Mouse (Mus musculus): ENCODE results near the gene Fhad1. TPM values are rescaled to one million over a fixed set of nuclear protein-coding genes. Genes with fewer than 3 reads are reported as not detected.

The Fhad1 gene
- polyA plus RNA-seq, 1 experiment from 2014 or later = 1.2 TPM

GRCm38 (mm10) chr4:141858501-141858900 lies 156.4 kb downstream of the Fhad1 start:
- H3K9me3 ChIP-seq (ENCODE audit: control insufficient read depth) = no peaks in the 10 kb centered on the region
- H3K9ac ChIP-seq (ENCODE audit: low read depth, low read length) = no peak overlapping the region
- no peak overlapping the region for H3K4me2 ChIP-seq (replicated peaks; ENCODE audit: low read depth)
- no peak for ATAC-seq
- no peaks in the 10 kb centered on the region for H3K27me3 ChIP-seq (replicated peaks; ENCODE audit: control insufficient read depth, insufficient read depth, low read length)
- H3K4me3 ChIP-seq (ENCODE audit: low read depth, low read length) = no peak overlapping the region
- H3K4me1 ChIP-seq (replicated peaks; ENCODE audit: control insufficient read depth, insufficient read depth, low read length) = no peaks in the 10 kb centered on the region
- H3K27ac ChIP-seq (ENCODE audit: low read depth, low read length) = no peak overlapping the region
- WGBS = 64% methylated on average over 20 of the region's 20 CpGs
- peaks cover 28% of the 10 kb centered on the region for H3K36me3 ChIP-seq (ENCODE audit: control insufficient read depth, insufficient read depth)
- no peak for TF ChIP-seq CTCF (IDR thresholded peaks at IDR 0.05; ENCODE audit: low read depth)

- Histone ChIP-seq H3K4me2 (replicated peaks; ENCODE audit: low read depth) (no peak overlapping the region), H3K36me3 (ENCODE audit: control insufficient read depth, insufficient read depth) (peaks cover 28% of the 10 kb centered on the region), H3K27me3 (replicated peaks; ENCODE audit: control insufficient read depth, insufficient read depth, low read length) (no peaks in the 10 kb centered on the region), H3K4me1 (replicated peaks; ENCODE audit: control insufficient read depth, insufficient read depth, low read length) (no peaks in the 10 kb centered on the region), H3K9ac (ENCODE audit: low read depth, low read length) (no peak overlapping the region), H3K9me3 (ENCODE audit: control insufficient read depth) (no peaks in the 10 kb centered on the region), H3K27ac (ENCODE audit: low read depth, low read length) (peak overlapping the region; percentile 29), H3K4me3 (ENCODE audit: low read depth, low read length) (no peak overlapping the region)
- peak; percentile 46 for ATAC-seq
- WGBS = 14% methylated on average over 10 of the region's 10 CpGs
- peak; percentile 99 for TF ChIP-seq CTCF (IDR thresholded peaks at IDR 0.05; ENCODE audit: low read depth)
Measured at GRCm38 (mm10) chr4:141857422-141857930, 157.4 kb downstream of the Fhad1 start.

- Histone ChIP-seq H3K27ac (ENCODE audit: low read depth, low read length) (no peak overlapping the region), H3K9ac (ENCODE audit: low read depth, low read length) (no peak overlapping the region), H3K36me3 (ENCODE audit: control insufficient read depth, insufficient read depth) (0 out of 2 replicates have a peak, but pooled peaks cover under 1% of the 10 kb centered on the region), H3K4me3 (ENCODE audit: low read depth, low read length) (no peak overlapping the region), H3K27me3 (replicated peaks; ENCODE audit: control insufficient read depth, insufficient read depth, low read length) (no peaks in the 10 kb centered on the region), H3K4me1 (replicated peaks; ENCODE audit: control insufficient read depth, insufficient read depth, low read length) (no peaks in the 10 kb centered on the region), H3K9me3 (ENCODE audit: control insufficient read depth) (no peaks in the 10 kb centered on the region), H3K4me2 (replicated peaks; ENCODE audit: low read depth) (no peak overlapping the region)
- WGBS = 74% methylated on average over 9 of the region's 9 CpGs
- ATAC-seq = no peak
- TF ChIP-seq CTCF (IDR thresholded peaks at IDR 0.05; ENCODE audit: low read depth) = peak; percentile 89
Measured at GRCm38 (mm10) chr4:141853437-141853836, 161.4 kb downstream of the Fhad1 start.

- H3K9ac ChIP-seq (ENCODE audit: low read depth, low read length) = no peak within 1 kb of the TSS
- ATAC-seq = no peak
- no peaks in the 10 kb centered on the region for H3K4me1 ChIP-seq (replicated peaks; ENCODE audit: control insufficient read depth, insufficient read depth, low read length)
- no peaks in the 10 kb centered on the region for H3K27me3 ChIP-seq (replicated peaks; ENCODE audit: control insufficient read depth, insufficient read depth, low read length)
- H3K4me2 ChIP-seq (replicated peaks; ENCODE audit: low read depth) = no peak within 1 kb of the TSS
- TF ChIP-seq CTCF (IDR thresholded peaks at IDR 0.05; ENCODE audit: low read depth) = no peak
- no peak within 1 kb of the TSS for H3K27ac ChIP-seq (ENCODE audit: low read depth, low read length)
- no peaks in the 10 kb centered on the region for H3K36me3 ChIP-seq (ENCODE audit: control insufficient read depth, insufficient read depth)
- no peaks in the 10 kb centered on the region for H3K9me3 ChIP-seq (ENCODE audit: control insufficient read depth)
- no peak within 1 kb of the TSS for H3K4me3 ChIP-seq (ENCODE audit: low read depth, low read length)
- WGBS = 77% methylated on average over 6 of the region's 6 CpGs
Measured at GRCm38 (mm10) chr4:141845999-141846398, 168.9 kb downstream of the Fhad1 start, which contains the start of gene Ctrc. Ctrc (minus strand) TSS chr4:141846359.

Other genes with a start within 250 kb of the Fhad1 start
- 3.3 and 3.9 TPM in 2 replicates for gene Dnajc16, start 224.2 kb downstream of the Fhad1 start, polyA plus RNA-seq (2015; fragmentation: Nextera tagmentation; extraction: Ambion mirVana)
- gene Casp9, start 221.5 kb downstream of the Fhad1 start, polyA plus RNA-seq (2015; fragmentation: Nextera tagmentation; extraction: Ambion mirVana) = 13.4 and 15.7 TPM in 2 replicates
- gene Cela2a, start 188.9 kb downstream of the Fhad1 start, polyA plus RNA-seq (2015; fragmentation: Nextera tagmentation; extraction: Ambion mirVana) = 35.6 and 65.3 TPM in 2 replicates
- not detected in 2 replicates for gene Ctrc, start 168.7 kb downstream of the Fhad1 start, polyA plus RNA-seq (2015; fragmentation: Nextera tagmentation; extraction: Ambion mirVana)
- gene Efhd2, start 140.2 kb downstream of the Fhad1 start, polyA plus RNA-seq (2015; fragmentation: Nextera tagmentation; extraction: Ambion mirVana) = 173 and 181 TPM in 2 replicates
- gene Tmem51, start 69.2 kb upstream of the Fhad1 start, polyA plus RNA-seq (2015; fragmentation: Nextera tagmentation; extraction: Ambion mirVana) = 212 and 256 TPM in 2 replicates
- 17.5 and 20.2 TPM in 2 replicates for gene Kazn, start 224.3 kb upstream of the Fhad1 start, polyA plus RNA-seq (2015; fragmentation: Nextera tagmentation; extraction: Ambion mirVana)

All from intestine, postnatal 0 days (tissue).